Mouse (Mus musculus) ES-Bruce4 (cell line): ENCODE data around the gene Usp7. TPM values are rescaled to one million over a fixed set of nuclear protein-coding genes. Genes with fewer than 3 reads are reported as not detected.
A peak's percentile ranks its signal among the peaks of the same experiment; 100 is the strongest.

Source experiments
- H3K27ac ChIP-seq: 2 replicates; pipeline ENCODE4 v1.5.1; 2012; ENCODE audit warnings: low read length, inconsistent platforms; ENCODE audit not compliant: insufficient read depth
- H3K27me3 ChIP-seq: 2 replicates; pipeline ENCODE4 v1.6.1; 2012; ENCODE audit warnings: mild to moderate bottlenecking, low read length, inconsistent platforms; ENCODE audit not compliant: control insufficient read depth, poor library complexity, insufficient read depth, severe bottlenecking
- H3K36me3 ChIP-seq: 2 replicates; pipeline ENCODE4 v1.6.1; 2012; ENCODE audit warnings: inconsistent platforms, mild to moderate bottlenecking, low read length, moderate library complexity; ENCODE audit not compliant: control insufficient read depth, poor library complexity, insufficient read depth, severe bottlenecking
- H3K4me1 ChIP-seq: one replicate; pipeline ENCODE4 v1.8.1; 2011; ENCODE audit warnings: low read length; ENCODE audit not compliant: control insufficient read depth, insufficient read depth
- H3K4me3 ChIP-seq: 2 replicates; pipeline ENCODE4 v1.5.1; 2011; ENCODE audit warnings: low read depth, mild to moderate bottlenecking, low read length
- H3K9ac ChIP-seq: 2 replicates; pipeline ENCODE4 v1.6.1; 2012; ENCODE audit warnings: low read depth, mild to moderate bottlenecking, inconsistent platforms; ENCODE audit not compliant: poor library complexity, severe bottlenecking
- H3K9me3 ChIP-seq: replicated peaks from 2 replicates; pipeline ENCODE4 v1.6.1; 2012; ENCODE audit warnings: mild to moderate bottlenecking, low read length, inconsistent platforms; ENCODE audit not compliant: control insufficient read depth, poor library complexity, insufficient read depth, severe bottlenecking
- CTCF ChIP-seq: IDR thresholded peaks from one replicate; pipeline ENCODE4 v1.8.1; 2011; ENCODE audit warnings: low read depth, low read length
- EP300 ChIP-seq: IDR thresholded peaks from 2 replicates; pipeline ENCODE4 v1.6.1; 2011; ENCODE audit warnings: low read depth, low read length; ENCODE audit not compliant: insufficient read depth
- POLR2A ChIP-seq: IDR thresholded peaks from one replicate; pipeline ENCODE4 v1.8.1; 2011; ENCODE audit warnings: low read length; ENCODE audit not compliant: insufficient read depth
- polyA plus RNA-seq: library from polyadenylated mRNA; stranded (reverse); fragments of >200 nt; gene quantifications from 2 replicates; pipeline ENCODE4 v1.2.4, GENCODE M21; 2011; ENCODE audit warnings: low read depth; ENCODE audit not compliant: missing spikeins, insufficient read depth, insufficient read length

Usp7 gene
- 339 and 341 TPM in 2 replicates for polyA plus RNA-seq

DNA sequence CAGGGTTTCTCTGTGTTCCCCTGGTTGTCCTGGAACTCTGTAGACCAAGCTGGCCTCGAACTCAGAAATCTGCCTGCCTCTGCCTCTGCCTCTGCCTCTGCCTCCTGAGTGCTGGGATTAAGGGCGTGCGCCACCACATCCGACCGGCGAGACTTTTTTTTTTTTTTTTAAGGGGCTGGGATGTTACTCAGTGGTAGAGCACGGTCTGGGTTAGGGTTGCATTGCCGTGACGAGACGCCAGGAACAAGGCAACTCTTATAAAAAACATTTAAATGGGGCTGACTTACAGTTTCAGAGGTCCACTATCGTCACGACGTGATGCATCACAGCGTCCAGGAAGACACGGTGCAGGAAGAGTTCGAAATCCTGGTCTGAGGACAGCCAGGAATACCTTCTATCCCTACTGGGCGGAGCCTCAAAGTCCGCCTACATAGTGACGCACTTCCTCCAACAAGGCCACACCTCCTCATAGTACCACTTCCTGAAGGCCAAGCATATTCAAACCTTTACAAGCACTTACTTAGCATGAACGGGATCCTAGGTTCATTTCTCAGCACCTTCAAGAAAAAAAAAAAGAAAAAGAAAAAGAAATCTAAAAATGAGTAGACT is at the start of gene Usp7:
TSS of gene Usp7 (minus strand) at position 360 of the 609 bp plus-strand sequence.
- no peaks in the 10 kb centered on the region for H3K9me3 ChIP-seq
- H3K27me3 ChIP-seq = no peaks in the 10 kb centered on the region
- H3K36me3 ChIP-seq = no peaks in the 10 kb centered on the region; the same call in 1 of the 2 replicates
- peak within 1 kb of the TSS; percentile 68 for H3K27ac ChIP-seq
- peaks cover 5% of the 10 kb centered on the region for H3K4me1 ChIP-seq
- TF ChIP-seq EP300 = peak; percentile 60; the same call in 1 of the 2 replicates
- peak; percentile 97 for TF ChIP-seq POLR2A
- no peak for TF ChIP-seq CTCF
- H3K9ac ChIP-seq = peak within 1 kb of the TSS; percentile 58
- H3K4me3 ChIP-seq = peak within 1 kb of the TSS; percentile 87

GRCm38 (mm10) chr16:8840557-8840956 is 48.4 kb upstream of the Usp7 start:
- H3K27ac ChIP-seq = peak overlapping the region; percentile 28; the same call in 1 of the 2 replicates
- no peak for TF ChIP-seq POLR2A
- TF ChIP-seq CTCF = no peak
- no peak for TF ChIP-seq EP300
- no peaks in the 10 kb centered on the region for H3K9me3 ChIP-seq
- peaks cover 2% of the 10 kb centered on the region for H3K4me1 ChIP-seq
- H3K4me3 ChIP-seq = no peak overlapping the region
- no peaks in the 10 kb centered on the region for H3K27me3 ChIP-seq
- H3K9ac ChIP-seq = peak overlapping the region; percentile 29; the same call in 1 of the 2 replicates
- peaks cover 57% of the 10 kb centered on the region for H3K36me3 ChIP-seq

GRCm38 (mm10) chr16:8838921-8839320 is 46.8 kb upstream of the Usp7 start:
- H3K27ac ChIP-seq = peak overlapping the region; percentile 94; the same call in 1 of the 2 replicates
- H3K4me1 ChIP-seq = peaks cover 2% of the 10 kb centered on the region
- no peak overlapping the region for H3K4me3 ChIP-seq
- H3K27me3 ChIP-seq = no peaks in the 10 kb centered on the region
- no peak overlapping the region for H3K9ac ChIP-seq
- H3K9me3 ChIP-seq = no peaks in the 10 kb centered on the region
- H3K36me3 ChIP-seq = peaks cover 57% of the 10 kb centered on the region
- TF ChIP-seq EP300 (0 out of 2 replicates have a peak, but pooled peaks have one; percentile 24), POLR2A (no peak), CTCF (no peak)

DNA sequence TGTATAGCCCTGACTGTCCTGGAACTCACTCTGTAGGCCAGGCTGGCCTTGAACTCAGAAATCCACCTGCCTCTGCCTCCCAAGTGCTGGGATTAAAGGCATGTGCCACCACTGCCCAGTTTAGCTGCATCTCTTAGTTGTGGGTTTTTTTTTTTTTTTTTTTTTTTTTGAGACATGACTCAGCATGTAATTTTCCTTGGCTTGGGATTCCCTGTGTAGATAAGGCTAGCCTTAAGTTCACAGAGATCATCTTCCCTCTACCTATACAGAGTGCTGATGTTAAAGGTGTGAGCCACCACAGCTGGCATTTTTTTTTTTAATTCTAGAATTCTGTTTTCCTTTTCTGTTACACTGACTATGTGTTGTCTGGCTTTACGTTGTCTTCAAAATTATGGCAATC is 45.5 kb upstream of the Usp7 start:
- TF ChIP-seq CTCF = no peak
- no peak for TF ChIP-seq POLR2A
- no peak for TF ChIP-seq EP300
- peaks cover 2% of the 10 kb centered on the region for H3K4me1 ChIP-seq
- H3K4me3 ChIP-seq = no peak overlapping the region
- H3K27ac ChIP-seq = peak overlapping the region; percentile 87
- no peaks in the 10 kb centered on the region for H3K9me3 ChIP-seq
- peak overlapping the region; percentile 9 for H3K9ac ChIP-seq
- peaks cover 55% of the 10 kb centered on the region for H3K36me3 ChIP-seq
- no peaks in the 10 kb centered on the region for H3K27me3 ChIP-seq

DNA sequence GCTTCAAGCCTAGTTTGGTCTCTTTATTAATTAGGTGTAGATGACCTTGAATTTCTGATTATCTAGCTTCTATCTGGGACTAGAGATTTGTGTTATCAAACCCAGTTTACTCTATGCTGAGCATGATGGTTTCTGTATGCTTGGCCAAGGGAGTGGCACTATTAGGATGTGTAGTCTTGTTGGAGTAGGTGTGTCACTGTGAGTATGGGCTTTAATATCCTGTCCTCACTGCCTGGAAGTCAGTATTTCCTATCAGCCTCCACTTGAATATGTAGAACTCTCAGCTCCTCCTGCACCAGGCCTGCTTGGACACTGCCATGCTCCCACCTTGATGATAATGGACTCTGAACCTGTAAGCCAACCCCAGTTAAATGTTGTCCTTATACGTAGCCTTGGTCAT is 44.8 kb upstream of the Usp7 start:
- Histone ChIP-seq H3K36me3 (peaks cover 54% of the 10 kb centered on the region), H3K4me3 (no peak overlapping the region), H3K27me3 (no peaks in the 10 kb centered on the region)

GRCm38 (mm10) chr16:8831241-8831640 is 39.1 kb upstream of the Usp7 start:
- Histone ChIP-seq H3K4me3 (peak overlapping the region; percentile 97), H3K27me3 (no peaks in the 10 kb centered on the region), H3K36me3 (peaks cover 30% of the 10 kb centered on the region), H3K9me3 (no peaks in the 10 kb centered on the region), H3K4me1 (no peaks in the 10 kb centered on the region), H3K27ac (no peak overlapping the region), H3K9ac (peak overlapping the region; percentile 98)
- TF ChIP-seq CTCF = no peak
- TF ChIP-seq POLR2A = no peak
- TF ChIP-seq EP300 = no peak

More for the DNA sequence above, 44.8 kb upstream of the Usp7 start:
- 0 out of 2 replicates have a peak overlapping the region, but pooled peaks have one; percentile 38 for H3K9ac ChIP-seq
- no peak for TF ChIP-seq CTCF
- TF ChIP-seq POLR2A = no peak
- TF ChIP-seq EP300 = no peak
- H3K9me3 ChIP-seq = no peaks in the 10 kb centered on the region
- H3K27ac ChIP-seq = peak overlapping the region; percentile 87
- peaks cover 2% of the 10 kb centered on the region for H3K4me1 ChIP-seq
